Mouse (Mus musculus): ENCODE measurements around the gene Gmps. TPM values are rescaled to one million over a fixed set of nuclear protein-coding genes. Genes with fewer than 3 reads are reported as not detected.
A peak's percentile ranks its signal among the peaks of the same experiment; 100 is the strongest.

The Gmps gene
- polyA plus RNA-seq, 1 experiment = 20.5 TPM

GRCm38 (mm10) chr3:63964100-63964921 lies 11.6 kb upstream of the Gmps start, which contains the start of gene Slc33a1:
TSS of gene Slc33a1 (minus strand) at chr3:63964768.
- WGBS = under 1% methylated on average over 69 of the region's 69 CpGs
- H3K4me1 ChIP-seq (ENCODE audit: control insufficient read depth, insufficient read depth, low read length) = no peaks in the 10 kb centered on the region; the same call in 1 of the 2 replicates
- H3K27ac ChIP-seq (ENCODE audit: insufficient read depth, low read length) = peak within 1 kb of the TSS; percentile 40
- no peaks in the 10 kb centered on the region for H3K27me3 ChIP-seq (ENCODE audit: control insufficient read depth, insufficient read depth, low read length)
- peak; percentile 69 for TF ChIP-seq POLR2A (IDR thresholded peaks at IDR 0.05; ENCODE audit: borderline replicate concordance, insufficient read depth, low read length)
- TF ChIP-seq CTCF (IDR thresholded peaks at IDR 0.05; ENCODE audit: borderline replicate concordance, insufficient read depth, low read depth, low read length) = no peak
- peak within 1 kb of the TSS; percentile 62 for H3K4me3 ChIP-seq (replicated peaks; ENCODE audit: insufficient read depth, low read depth, low read length)
- peak; percentile 99 for DNase-seq

- no peak for TF ChIP-seq POLR2A (IDR thresholded peaks at IDR 0.05; ENCODE audit: borderline replicate concordance, insufficient read depth, low read length)
- TF ChIP-seq CTCF (IDR thresholded peaks at IDR 0.05; ENCODE audit: borderline replicate concordance, insufficient read depth, low read depth, low read length) = no peak
- Histone ChIP-seq H3K27ac (ENCODE audit: insufficient read depth, low read length) (no peak overlapping the region), H3K27me3 (ENCODE audit: control insufficient read depth, insufficient read depth, low read length) (no peaks in the 10 kb centered on the region)
Observed at GRCm38 (mm10) chr3:63964922-63965249, 11.0 kb upstream of the Gmps start.

GRCm38 (mm10) chr3:63965929-63966328 lies 10.0 kb upstream of the Gmps start:
- H3K4me3 ChIP-seq (replicated peaks; ENCODE audit: insufficient read depth, low read depth, low read length) = no peak overlapping the region
- no peak for DNase-seq
- 82% methylated on average over 2 of the region's 2 CpGs for WGBS
- H3K27me3 ChIP-seq (ENCODE audit: control insufficient read depth, insufficient read depth, low read length) = no peaks in the 10 kb centered on the region
- no peaks in the 10 kb centered on the region; the same call in 1 of the 2 replicates for H3K4me1 ChIP-seq (ENCODE audit: control insufficient read depth, insufficient read depth, low read length)
- H3K27ac ChIP-seq (ENCODE audit: insufficient read depth, low read length) = no peak overlapping the region
- TF ChIP-seq POLR2A (IDR thresholded peaks at IDR 0.05; ENCODE audit: borderline replicate concordance, insufficient read depth, low read length) = no peak
- no peak for TF ChIP-seq CTCF (IDR thresholded peaks at IDR 0.05; ENCODE audit: borderline replicate concordance, insufficient read depth, low read depth, low read length)

More at GRCm38 (mm10) chr3:63964922-63965249, 11.0 kb upstream of the Gmps start:
- Histone ChIP-seq H3K4me3 (replicated peaks; ENCODE audit: insufficient read depth, low read depth, low read length) (peak overlapping the region; percentile 62), H3K4me1 (ENCODE audit: control insufficient read depth, insufficient read depth, low read length) (no peaks in the 10 kb centered on the region; the same call in 1 of the 2 replicates)
- DNase-seq = no peak
- WGBS = 72% methylated on average over 6 of the region's 6 CpGs

- no peak overlapping the region for H3K4me3 ChIP-seq (replicated peaks; ENCODE audit: insufficient read depth, low read depth, low read length)
- WGBS = 42% methylated on average over 4 of the region's 4 CpGs
Observed at GRCm38 (mm10) chr3:63977895-63978294, 2.0 kb downstream of the Gmps start.

GRCm38 (mm10) chr3:63986656-63987055 lies 10.8 kb downstream of the Gmps start:
- Histone ChIP-seq H3K4me3 (replicated peaks; ENCODE audit: insufficient read depth, low read depth, low read length) (no peak overlapping the region), H3K27ac (ENCODE audit: insufficient read depth, low read length) (no peak overlapping the region), H3K4me1 (ENCODE audit: control insufficient read depth, insufficient read depth, low read length) (no peaks in the 10 kb centered on the region), H3K27me3 (ENCODE audit: control insufficient read depth, insufficient read depth, low read length) (no peaks in the 10 kb centered on the region; the same call in 1 of the 2 replicates)
- WGBS = 91% methylated on average over 1 of the region's 1 CpGs
- TF ChIP-seq POLR2A (IDR thresholded peaks at IDR 0.05; ENCODE audit: borderline replicate concordance, insufficient read depth, low read length) (no peak), CTCF (IDR thresholded peaks at IDR 0.05; ENCODE audit: borderline replicate concordance, insufficient read depth, low read depth, low read length) (no peak)
- DNase-seq = no peak

More at GRCm38 (mm10) chr3:63977895-63978294, 2.0 kb downstream of the Gmps start:
- no peak for DNase-seq
- no peak overlapping the region for H3K27ac ChIP-seq (ENCODE audit: insufficient read depth, low read length)
- no peak for TF ChIP-seq POLR2A (IDR thresholded peaks at IDR 0.05; ENCODE audit: borderline replicate concordance, insufficient read depth, low read length)
- no peak for TF ChIP-seq CTCF (IDR thresholded peaks at IDR 0.05; ENCODE audit: borderline replicate concordance, insufficient read depth, low read depth, low read length)
- H3K4me1 ChIP-seq (ENCODE audit: control insufficient read depth, insufficient read depth, low read length) = peaks cover 3% of the 10 kb centered on the region; the same call in 1 of the 2 replicates
- no peaks in the 10 kb centered on the region for H3K27me3 ChIP-seq (ENCODE audit: control insufficient read depth, insufficient read depth, low read length)

GRCm38 (mm10) chr3:63988722-63989440 lies 13.0 kb downstream of the Gmps start:
- Histone ChIP-seq H3K4me3 (replicated peaks; ENCODE audit: insufficient read depth, low read depth, low read length) (no peak overlapping the region), H3K27ac (ENCODE audit: insufficient read depth, low read length) (no peak overlapping the region), H3K4me1 (ENCODE audit: control insufficient read depth, insufficient read depth, low read length) (no peaks in the 10 kb centered on the region), H3K27me3 (ENCODE audit: control insufficient read depth, insufficient read depth, low read length) (no peaks in the 10 kb centered on the region; the same call in 1 of the 2 replicates)
- no peak for TF ChIP-seq CTCF (IDR thresholded peaks at IDR 0.05; ENCODE audit: borderline replicate concordance, insufficient read depth, low read depth, low read length)
- no peak for TF ChIP-seq POLR2A (IDR thresholded peaks at IDR 0.05; ENCODE audit: borderline replicate concordance, insufficient read depth, low read length)
- DNase-seq = no peak
- 87% methylated on average over 3 of the region's 3 CpGs for WGBS

GRCm38 (mm10) chr3:64021436-64021835 lies 45.5 kb downstream of the Gmps start:
- Histone ChIP-seq H3K4me1 (ENCODE audit: control insufficient read depth, insufficient read depth, low read length) (no peaks in the 10 kb centered on the region), H3K27me3 (ENCODE audit: control insufficient read depth, insufficient read depth, low read length) (no peaks in the 10 kb centered on the region), H3K27ac (ENCODE audit: insufficient read depth, low read length) (no peak overlapping the region), H3K4me3 (replicated peaks; ENCODE audit: insufficient read depth, low read depth, low read length) (no peak overlapping the region)
- WGBS = 91% methylated on average over 3 of the region's 3 CpGs
- no peak for DNase-seq
- TF ChIP-seq CTCF (IDR thresholded peaks at IDR 0.05; ENCODE audit: borderline replicate concordance, insufficient read depth, low read depth, low read length) (no peak), POLR2A (IDR thresholded peaks at IDR 0.05; ENCODE audit: borderline replicate concordance, insufficient read depth, low read length) (no peak)

Data from cerebellum, adult 2 months (tissue).